Mouse (Mus musculus): ENCODE results near the gene Stx16.

- TF ChIP-seq MAX (IDR thresholded peaks at IDR 0.05; ENCODE audit: low read length) (no peak), ZKSCAN1 (IDR thresholded peaks at IDR 0.05; ENCODE audit: low read depth, low read length) (no peak)
These were observed 26.3 kb downstream of the Stx16 start for GRCm38 (mm10) chr2:174102399-174102798.

Measured in MEL (cell line).